Mouse (Mus musculus): ENCODE measurements at regions not wholly inside any gene's neighbourhood (a gene's known extent, or its start where the extent isn't known, plus 50 kb on each side); places are given as distances from the start of the nearest gene placed in this dataset.

DNA sequence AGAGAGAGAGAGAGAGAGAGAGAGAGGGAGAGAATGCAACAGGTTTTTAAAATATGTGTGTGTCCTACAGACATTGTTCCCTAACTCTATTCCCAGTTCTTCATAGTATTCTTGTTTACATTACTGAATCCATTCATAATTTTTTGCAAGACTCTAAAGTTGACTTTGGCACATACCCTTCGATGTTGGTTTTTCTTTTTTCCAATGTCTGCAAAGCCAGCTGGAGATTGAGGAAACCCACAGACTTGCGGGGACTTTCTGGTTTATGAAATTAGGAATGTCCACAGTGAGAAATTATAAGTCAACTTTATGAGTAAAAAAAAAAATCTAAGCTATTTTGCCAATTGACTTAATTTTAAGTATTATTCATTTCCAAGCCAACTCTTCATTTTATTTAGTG is 379.7 kb upstream of the Adamts5 start:
- TF ChIP-seq CTCF (IDR thresholded peaks at IDR 0.05; ENCODE audit: extremely low read depth, insufficient read depth, insufficient read length, insufficient replicate concordance) (no peak), POLR2A (IDR thresholded peaks at IDR 0.05; ENCODE audit: low read depth, low read length) (no peak)

Measured in spleen, adult 2 months (tissue).